Mouse (Mus musculus): ENCODE measurements at regions not wholly inside any gene's neighbourhood (a gene's known extent, or its start where the extent isn't known, plus 50 kb on each side); places are given as distances from the start of the nearest gene placed in this dataset.

DNA sequence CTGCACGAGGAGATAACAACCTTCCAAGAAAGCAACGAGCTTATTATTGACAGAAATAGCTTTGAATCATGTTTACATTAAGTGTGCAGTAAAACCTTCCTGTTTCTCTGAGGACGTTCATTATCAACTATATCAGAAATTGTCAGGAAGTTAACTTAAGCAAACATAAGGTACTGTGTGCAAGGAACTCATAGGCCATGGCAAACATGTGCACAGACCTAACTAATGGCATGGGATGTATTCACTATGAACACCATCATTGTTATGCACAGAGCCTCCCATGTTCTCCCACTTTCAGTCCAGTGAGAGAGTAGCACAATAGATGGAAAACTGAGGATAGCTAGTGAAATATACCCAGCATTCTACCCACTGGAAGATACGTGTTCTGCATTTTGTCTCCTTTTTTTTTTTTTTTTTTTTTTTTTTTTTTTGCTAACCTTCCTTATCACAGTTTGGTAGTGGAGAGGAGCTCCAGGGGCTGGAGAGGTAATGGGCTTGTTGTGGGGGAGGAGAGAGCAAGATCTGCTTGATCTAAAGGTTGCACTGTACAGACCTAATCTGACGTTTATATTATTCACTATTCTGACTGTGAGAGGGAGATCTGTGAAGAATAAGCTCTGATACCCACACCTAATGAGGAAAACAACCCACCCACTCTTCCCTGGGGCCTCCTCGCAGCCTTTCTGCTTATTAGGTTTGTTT lies 263.6 kb downstream of the Trib2 start:
- H3K4me3 ChIP-seq (ENCODE audit: insufficient read depth in 1 of 2, low read depth in 2 of 2, low read length in 2 of 2) = no peak overlapping the region
- ATAC-seq (ENCODE audit: insufficient read depth) (no peak), DNase-seq (ENCODE audit: low read depth in 3 of 3, low spot score in 3 of 3) (no peak)
- H3K27me3 ChIP-seq (ENCODE audit: control insufficient read depth, insufficient read depth, low read length) = no peaks in the 10 kb centered on the region
- no peak for TF ChIP-seq CTCF (IDR thresholded peaks at IDR 0.05; ENCODE audit: low read depth)
- no peak for TF ChIP-seq EP300 (IDR thresholded peaks at IDR 0.05; ENCODE audit: low read depth)
- H3K4me2 ChIP-seq (ENCODE audit: low read depth) = no peak overlapping the region
- H3K27ac ChIP-seq = no peak overlapping the region
- H3K9ac ChIP-seq (replicated peaks) = no peak overlapping the region
- 33% methylated on average over 6 of the region's 6 CpGs for WGBS (ENCODE audit: insufficient replicate concordance)
- no peaks in the 10 kb centered on the region for H3K36me3 ChIP-seq (replicated peaks; ENCODE audit: control insufficient read depth, insufficient read depth, low read depth)
- H3K9me3 ChIP-seq (ENCODE audit: control insufficient read depth, low read length) = no peaks in the 10 kb centered on the region
- no peaks in the 10 kb centered on the region for H3K4me1 ChIP-seq (replicated peaks; ENCODE audit: control insufficient read depth in 2 of 2, insufficient read depth in 2 of 2, low read length in 1 of 2)

DNA sequence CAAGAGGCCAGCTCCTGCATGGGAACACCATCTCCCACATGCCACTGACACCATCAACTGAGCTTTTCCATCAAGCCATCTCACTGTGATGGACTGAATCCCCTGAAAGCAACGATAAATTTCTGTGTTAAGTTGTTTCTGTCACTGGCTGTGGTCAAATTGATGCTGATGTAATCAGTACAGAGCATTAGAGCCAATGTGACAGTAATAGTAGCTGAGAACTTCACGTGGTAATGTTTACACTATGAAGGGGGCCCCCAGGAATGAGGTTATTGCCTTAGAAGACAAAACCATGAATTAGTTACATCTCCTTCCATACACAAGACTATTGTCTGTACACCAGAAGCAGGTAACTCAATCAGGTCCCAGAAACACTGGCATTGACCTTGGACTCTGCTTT lies 264.5 kb downstream of the Trib2 start:
- DNase-seq (ENCODE audit: low read depth in 3 of 3, low spot score in 3 of 3) (no peak), ATAC-seq (ENCODE audit: insufficient read depth) (no peak)
- no peaks in the 10 kb centered on the region for H3K27me3 ChIP-seq (ENCODE audit: control insufficient read depth, insufficient read depth, low read length)
- no peak overlapping the region for H3K4me3 ChIP-seq (ENCODE audit: insufficient read depth in 1 of 2, low read depth in 2 of 2, low read length in 2 of 2)
- H3K27ac ChIP-seq = no peak overlapping the region
- WGBS (ENCODE audit: insufficient replicate concordance) = 41% methylated on average over 2 of the region's 2 CpGs
- no peaks in the 10 kb centered on the region for H3K36me3 ChIP-seq (replicated peaks; ENCODE audit: control insufficient read depth, insufficient read depth, low read depth)
- no peak for TF ChIP-seq CTCF (IDR thresholded peaks at IDR 0.05; ENCODE audit: low read depth)
- no peak for TF ChIP-seq EP300 (IDR thresholded peaks at IDR 0.05; ENCODE audit: low read depth)
- no peaks in the 10 kb centered on the region for H3K9me3 ChIP-seq (ENCODE audit: control insufficient read depth, low read length)
- H3K4me1 ChIP-seq (replicated peaks; ENCODE audit: control insufficient read depth in 2 of 2, insufficient read depth in 2 of 2, low read length in 1 of 2) = no peaks in the 10 kb centered on the region
- no peak overlapping the region for H3K9ac ChIP-seq (replicated peaks)
- H3K4me2 ChIP-seq (ENCODE audit: low read depth) = no peak overlapping the region

- no peak for DNase-seq (ENCODE audit: low read depth in 3 of 3, low spot score in 3 of 3)
- no peak overlapping the region for H3K4me3 ChIP-seq (ENCODE audit: insufficient read depth in 1 of 2, low read depth in 2 of 2, low read length in 2 of 2)
These were observed 265.3 kb downstream of the Trib2 start for GRCm38 (mm10) chr12:15551281-15551900.

GRCm38 (mm10) chr12:15544351-15544750 lies 272.4 kb downstream of the Trib2 start:
- Histone ChIP-seq H3K27ac (no peak overlapping the region), H3K36me3 (replicated peaks; ENCODE audit: control insufficient read depth, insufficient read depth, low read depth) (no peaks in the 10 kb centered on the region), H3K9ac (replicated peaks) (no peak overlapping the region), H3K9me3 (ENCODE audit: control insufficient read depth, low read length) (no peaks in the 10 kb centered on the region), H3K4me1 (replicated peaks; ENCODE audit: control insufficient read depth in 2 of 2, insufficient read depth in 2 of 2, low read length in 1 of 2) (no peaks in the 10 kb centered on the region), H3K27me3 (ENCODE audit: control insufficient read depth, insufficient read depth, low read length) (no peaks in the 10 kb centered on the region), H3K4me3 (ENCODE audit: insufficient read depth in 1 of 2, low read depth in 2 of 2, low read length in 2 of 2) (no peak overlapping the region), H3K4me2 (ENCODE audit: low read depth) (no peak overlapping the region)
- ATAC-seq (ENCODE audit: insufficient read depth) (no peak), DNase-seq (ENCODE audit: low read depth in 3 of 3, low spot score in 3 of 3) (no peak)
- 63% methylated on average over 1 of the region's 1 CpGs for WGBS (ENCODE audit: insufficient replicate concordance)
- TF ChIP-seq CTCF (IDR thresholded peaks at IDR 0.05; ENCODE audit: low read depth) (no peak), EP300 (IDR thresholded peaks at IDR 0.05; ENCODE audit: low read depth) (no peak)

More at GRCm38 (mm10) chr12:15551281-15551900, 265.3 kb downstream of the Trib2 start:
- no peak overlapping the region for H3K27ac ChIP-seq
- H3K36me3 ChIP-seq (replicated peaks; ENCODE audit: control insufficient read depth, insufficient read depth, low read depth) = no peaks in the 10 kb centered on the region
- no peak for ATAC-seq (ENCODE audit: insufficient read depth)
- H3K9ac ChIP-seq (replicated peaks) = no peak overlapping the region
- H3K4me2 ChIP-seq (ENCODE audit: low read depth) = no peak overlapping the region
- H3K9me3 ChIP-seq (ENCODE audit: control insufficient read depth, low read length) = no peaks in the 10 kb centered on the region
- TF ChIP-seq EP300 (IDR thresholded peaks at IDR 0.05; ENCODE audit: low read depth) = no peak
- no peak for TF ChIP-seq CTCF (IDR thresholded peaks at IDR 0.05; ENCODE audit: low read depth)
- no peaks in the 10 kb centered on the region for H3K4me1 ChIP-seq (replicated peaks; ENCODE audit: control insufficient read depth in 2 of 2, insufficient read depth in 2 of 2, low read length in 1 of 2)
- 56% methylated on average over 4 of the region's 4 CpGs for WGBS (ENCODE audit: insufficient replicate concordance)
- H3K27me3 ChIP-seq (ENCODE audit: control insufficient read depth, insufficient read depth, low read length) = no peaks in the 10 kb centered on the region

DNA sequence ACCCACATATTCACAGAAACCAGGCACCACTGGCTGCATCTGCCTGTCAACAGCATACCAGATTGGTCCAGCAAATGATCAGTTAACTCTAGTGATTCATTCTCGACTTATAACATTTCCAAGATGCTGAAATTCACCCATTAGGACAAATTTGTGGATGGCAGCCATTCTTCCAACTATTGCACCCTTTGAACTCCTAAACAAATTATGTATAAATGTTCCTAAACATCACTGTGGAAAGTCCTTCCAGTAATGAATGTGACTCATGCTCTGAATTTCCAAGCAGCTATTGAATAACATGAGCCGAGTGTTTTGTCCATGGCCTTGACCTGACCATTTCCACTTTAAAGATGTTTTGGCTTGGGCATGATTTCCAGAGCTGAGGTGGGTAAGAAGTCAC lies 274.2 kb downstream of the Trib2 start:
- no peaks in the 10 kb centered on the region for H3K36me3 ChIP-seq (replicated peaks; ENCODE audit: control insufficient read depth, insufficient read depth, low read depth)
- no peak overlapping the region for H3K9ac ChIP-seq (replicated peaks)
- H3K27ac ChIP-seq = no peak overlapping the region
- ATAC-seq (ENCODE audit: insufficient read depth) = no peak
- TF ChIP-seq EP300 (IDR thresholded peaks at IDR 0.05; ENCODE audit: low read depth) (no peak), CTCF (IDR thresholded peaks at IDR 0.05; ENCODE audit: low read depth) (no peak)
- no peaks in the 10 kb centered on the region for H3K9me3 ChIP-seq (ENCODE audit: control insufficient read depth, low read length)
- no peaks in the 10 kb centered on the region for H3K27me3 ChIP-seq (ENCODE audit: control insufficient read depth, insufficient read depth, low read length)
- no peak overlapping the region for H3K4me2 ChIP-seq (ENCODE audit: low read depth)
- H3K4me1 ChIP-seq (replicated peaks; ENCODE audit: control insufficient read depth in 2 of 2, insufficient read depth in 2 of 2, low read length in 1 of 2) = no peaks in the 10 kb centered on the region
- no peak for DNase-seq (ENCODE audit: low read depth in 3 of 3, low spot score in 3 of 3)
- 38% methylated on average over 2 of the region's 2 CpGs for WGBS (ENCODE audit: insufficient replicate concordance)
- no peak overlapping the region for H3K4me3 ChIP-seq (ENCODE audit: insufficient read depth in 1 of 2, low read depth in 2 of 2, low read length in 2 of 2)

Data from liver, embryonic 14.5 days (tissue).